Mouse (Mus musculus): ENCODE data around the gene Ptgfrn.
A peak's percentile ranks its signal among the peaks of the same experiment; 100 is the strongest.

Ptgfrn gene

DNA sequence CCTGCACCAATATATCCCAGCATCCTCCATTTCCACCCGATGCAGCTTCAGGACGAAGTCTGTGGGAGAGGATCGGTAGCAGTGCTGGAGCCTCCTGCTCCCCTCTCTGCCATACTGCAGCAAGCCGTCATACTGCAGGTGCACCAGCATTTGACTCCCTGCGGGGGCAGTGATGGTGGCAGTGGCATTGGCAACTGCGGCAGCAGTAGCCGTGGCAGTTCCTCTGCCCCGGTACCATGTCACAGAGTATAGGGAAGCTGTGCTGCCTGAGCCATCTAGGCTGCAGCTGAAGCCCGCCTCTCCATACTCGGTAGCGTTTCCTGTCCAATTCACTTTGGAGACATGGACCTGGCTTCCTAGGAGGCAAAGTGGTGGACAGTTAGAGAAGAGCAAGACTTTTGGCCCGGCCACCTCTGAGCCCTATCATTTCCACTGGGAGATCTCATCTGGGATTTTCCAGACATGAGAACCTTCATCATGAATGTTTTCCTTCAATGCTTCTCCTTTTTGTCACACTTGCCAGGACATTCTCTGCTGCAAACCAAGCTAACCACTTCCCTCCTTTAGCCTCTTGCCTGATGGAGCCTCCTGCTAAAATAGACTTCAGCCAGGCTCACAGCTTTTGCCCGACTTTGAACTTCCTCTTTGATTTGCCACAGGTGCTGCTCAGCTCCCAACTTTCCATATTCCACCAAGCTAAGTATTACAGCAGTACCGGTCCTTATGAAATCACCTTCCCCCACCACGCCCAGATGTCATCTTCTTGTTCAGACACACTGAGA is 106.3 kb downstream of the Ptgfrn start:
- DNase-seq (ENCODE audit: low spot score), result no peak

DNA sequence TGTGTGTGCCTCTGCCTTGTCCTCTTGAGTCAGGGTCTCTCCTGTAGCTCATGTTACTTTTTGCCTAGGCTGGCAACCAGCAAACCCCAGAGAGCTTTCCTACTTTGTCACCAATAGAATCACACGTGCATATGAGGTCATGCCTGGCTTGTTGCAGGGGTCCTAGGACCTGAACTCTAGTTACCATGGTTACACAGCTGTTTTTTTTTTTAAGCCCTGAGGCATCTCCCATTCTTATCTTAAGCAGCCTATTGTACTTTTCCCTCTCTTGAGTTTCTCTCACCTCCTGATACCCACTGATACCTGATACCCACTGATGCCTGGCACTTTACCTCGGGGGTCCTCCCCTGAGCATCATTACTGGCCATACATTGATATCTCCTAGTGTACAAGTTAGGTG is 110.3 kb downstream of the Ptgfrn start:
- DNase-seq (ENCODE audit: low spot score), result no peak

DNA sequence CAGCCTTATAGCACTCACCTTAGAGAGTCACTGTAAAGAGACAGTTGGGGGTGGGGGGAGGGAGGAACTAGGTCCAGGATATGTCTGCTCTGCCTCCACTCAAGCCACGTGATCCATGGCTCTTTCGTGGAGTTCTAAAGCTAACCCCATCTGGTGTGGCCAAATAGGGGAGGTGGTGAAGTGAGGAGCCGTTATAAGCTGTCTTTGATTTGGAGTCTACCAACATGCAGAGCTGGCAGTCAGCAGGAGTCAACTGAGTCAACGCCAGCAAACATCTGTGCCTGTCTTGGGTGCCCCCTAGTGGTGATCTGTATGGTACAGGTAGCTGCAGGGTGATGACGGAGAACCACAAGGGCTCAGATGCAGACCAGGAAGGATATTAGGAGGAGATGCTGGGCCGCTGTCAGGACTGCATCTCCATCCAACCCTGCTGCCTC is 111.2 kb downstream of the Ptgfrn start:
- DNase-seq (ENCODE audit: low spot score), result peak; percentile 81

DNA sequence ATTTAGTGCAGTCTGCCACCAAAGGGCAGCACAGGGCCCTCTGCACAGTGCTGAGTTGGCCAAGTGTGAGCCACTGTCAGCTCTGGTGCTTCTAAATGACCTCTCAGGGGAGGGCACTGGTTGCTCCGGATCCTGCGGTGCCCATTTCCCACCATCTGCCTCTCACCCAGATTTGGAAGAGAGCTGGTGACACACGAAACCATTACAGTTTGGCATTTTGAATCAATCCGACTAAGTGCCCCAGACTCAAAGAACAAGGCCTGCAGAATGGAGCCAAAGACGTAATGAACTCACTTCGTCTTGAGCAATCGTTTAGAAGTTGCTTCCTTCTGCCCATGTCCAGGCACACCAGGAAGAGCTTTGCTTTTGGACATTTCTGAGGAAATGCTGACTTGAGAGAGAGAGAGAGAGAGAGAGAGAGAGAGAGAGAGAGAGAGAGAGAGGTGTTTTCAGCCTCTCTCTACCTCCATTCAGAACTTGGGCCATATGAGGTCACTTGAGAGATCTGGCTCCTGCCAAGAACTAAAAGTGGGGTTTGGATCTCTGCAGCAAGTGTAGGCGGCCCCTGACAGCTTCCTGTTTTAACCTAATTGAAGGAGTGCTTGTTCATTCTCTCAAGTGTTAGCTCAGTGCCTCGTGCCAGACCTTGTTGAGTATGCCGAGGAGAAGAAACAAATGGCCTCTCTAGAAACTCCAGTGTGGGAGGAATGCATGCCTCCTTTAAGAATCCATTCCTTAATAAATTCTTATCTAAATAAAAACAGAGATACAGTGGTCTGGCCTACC is 112.1 kb downstream of the Ptgfrn start:
- DNase-seq (ENCODE audit: low spot score), result no peak

DNA sequence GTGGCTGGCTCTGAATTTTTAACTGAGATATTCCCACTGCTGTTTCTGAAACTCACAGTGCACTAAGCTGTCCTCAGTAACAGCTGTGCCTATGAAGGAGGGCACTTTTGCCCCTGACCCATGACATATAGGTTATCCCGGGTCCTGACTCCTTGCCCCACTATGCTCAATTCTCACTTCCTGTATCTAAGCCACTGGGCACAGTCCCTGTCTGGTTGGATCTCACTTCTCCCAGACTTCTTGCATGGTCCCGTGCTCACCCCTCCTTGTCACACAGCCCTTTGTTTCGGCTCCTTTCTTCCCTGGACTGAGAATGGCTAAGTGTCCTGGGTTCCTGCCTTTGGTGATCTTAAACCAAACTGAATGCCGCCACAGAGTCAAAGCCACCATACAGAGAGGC is 115.8 kb downstream of the Ptgfrn start:
- DNase-seq (ENCODE audit: low spot score), result no peak

DNA sequence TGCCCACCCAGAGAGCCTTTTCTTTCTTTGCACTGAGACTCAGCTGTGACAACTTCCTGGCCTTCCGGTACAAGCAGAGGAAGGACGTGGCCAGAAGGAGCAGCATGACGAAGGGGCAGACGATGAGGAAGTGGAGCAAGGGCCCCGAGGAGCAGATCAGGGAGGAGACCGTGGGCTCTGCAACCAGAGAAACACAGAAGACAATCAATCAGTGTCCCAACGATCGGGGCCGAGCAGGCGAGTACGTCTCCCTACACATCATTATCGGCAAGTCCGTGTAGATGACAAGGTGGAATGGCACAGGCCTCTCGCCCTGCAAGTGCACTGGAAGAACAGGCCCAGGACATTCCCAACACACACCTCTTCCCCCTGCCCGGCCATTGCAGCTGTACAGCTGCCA is 116.4 kb downstream of the Ptgfrn start:
- DNase-seq (ENCODE audit: low spot score), result no peak

DNA sequence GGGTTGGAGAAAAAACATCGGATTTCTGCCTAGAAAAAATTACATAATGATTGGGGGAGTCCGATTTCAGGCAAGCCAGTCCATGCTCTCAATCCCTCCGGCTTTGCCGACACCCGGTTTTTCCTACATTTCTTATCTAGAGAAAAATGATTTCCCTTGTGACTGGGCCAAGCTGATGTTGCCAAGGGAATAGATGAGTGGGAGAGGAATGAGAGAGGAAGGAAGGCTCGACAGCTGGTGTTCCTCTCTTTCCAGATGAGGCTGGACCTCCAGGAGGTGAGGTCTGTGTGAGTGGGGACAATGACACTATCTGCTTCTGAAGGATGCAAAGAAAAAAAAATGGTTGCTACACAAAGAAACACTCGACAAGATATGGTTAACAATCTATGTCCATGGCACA is 116.9 kb downstream of the Ptgfrn start:
- no peak for DNase-seq (ENCODE audit: low spot score)

All from testis, postnatal 10 days (tissue).